Comparison of ENCODE assay signal across 28 mouse cellular contexts in the genomic region with DNA sequence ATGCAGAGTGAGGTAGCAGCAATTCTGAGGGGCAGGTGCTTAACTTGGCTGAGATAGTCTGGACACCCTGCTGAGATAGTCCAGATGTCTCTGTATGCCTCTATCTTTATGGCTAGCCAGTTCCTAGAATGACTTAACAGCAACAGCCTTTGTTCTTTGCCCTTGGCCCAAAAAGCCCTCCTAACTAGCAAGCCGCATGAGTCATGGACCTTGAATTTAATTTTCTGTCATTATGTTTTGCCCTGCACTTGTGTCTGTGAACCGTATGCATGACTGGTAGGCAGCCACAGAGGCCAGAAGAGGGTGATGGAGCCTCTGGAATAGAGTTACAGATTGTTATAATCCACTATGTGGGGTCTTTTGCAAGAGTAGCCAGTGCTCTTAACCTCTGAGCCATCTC. TPM values are rescaled to one million over a fixed set of nuclear protein-coding genes. Genes with fewer than 3 reads are reported as not detected.
"Had no signal": no experiment of that assay in that cellular context is flagged by ENCODE, and none has a peak within 500 bp of the region (broad histone marks: within the 10 kb centered on the region; RNA-seq: fewer than 3 reads in every experiment).

No protein-coding gene starts in this region.

RNA-seq across cellular contexts. Expression of a gene that starts 17.7 kb away (rescaled TPM):
- total RNA-seq: common myeloid progenitor, adult 5-6 weeks; gastrocnemius, adult 18-20 months; gastrocnemius, adult 2 months; gastrocnemius, adult 8-10 months; gastrocnemius, postnatal 10 days; gastrocnemius, postnatal 14 days; gastrocnemius, postnatal 25 days; gastrocnemius, postnatal 36 days; gastrocnemius, postnatal 4 days; granulocyte monocyte progenitor cell, adult 5-6 weeks; heart, adult 18-20 months; heart, adult 2 months; heart, adult 8-10 months had no signal
- polyA plus RNA-seq: embryonic facial prominence, embryonic 10.5 days; embryonic facial prominence, embryonic 13.5 days; erythroblast, embryonic 14.5 days; forebrain, embryonic 10.5 days; forebrain, embryonic 11.5 days; forebrain, embryonic 12.5 days; forebrain, embryonic 13.5 days; forebrain, embryonic 14.5 days; forebrain, embryonic 15.5 days; forebrain, embryonic 16.5 days; forebrain, postnatal 0 days; gonadal fat pad, adult 2 months; heart, adult 2 months; heart, embryonic 10.5 days; heart, embryonic 11.5 days; heart, embryonic 12.5 days had no signal
